Mouse (Mus musculus) brain, embryonic 18.5 days (tissue): Measurements from ENCODE around the gene Myo9b.

Experiments
- DNase-seq: peaks from one replicate; pipeline ENCODE4 v3.0.0-alpha.2; 2012; ENCODE audit warnings: low read depth, low spot score

The Myo9b gene

GRCm38 (mm10) chr8:71367529-71368176 is 95.1 kb downstream of the Myo9b start:
- no peak for DNase-seq

GRCm38 (mm10) chr8:71368366-71368765 is 95.9 kb downstream of the Myo9b start:
- no peak for DNase-seq

GRCm38 (mm10) chr8:71369040-71369718 is 96.7 kb downstream of the Myo9b start:
- DNase-seq = no peak

GRCm38 (mm10) chr8:71370711-71371235 is 98.3 kb downstream of the Myo9b start:
- no peak for DNase-seq

- peak; percentile 90 for DNase-seq
Measured at GRCm38 (mm10) chr8:71371236-71371848, 98.8 kb downstream of the Myo9b start, which contains the start of gene Ocel1. TSS of gene Ocel1 (plus strand) at chr8:71371298.

- DNase-seq = no peak
Measured at GRCm38 (mm10) chr8:71372427-71372826, 99.9 kb downstream of the Myo9b start.

- DNase-seq = no peak
Measured at GRCm38 (mm10) chr8:71373000-71373399, 100.5 kb downstream of the Myo9b start.

GRCm38 (mm10) chr8:71374616-71375206 is 102.2 kb downstream of the Myo9b start:
- no peak for DNase-seq

GRCm38 (mm10) chr8:71375581-71376422 is 103.3 kb downstream of the Myo9b start:
- DNase-seq = no peak

GRCm38 (mm10) chr8:71376423-71377030 is 104.0 kb downstream of the Myo9b start:
- DNase-seq = no peak

- DNase-seq = no peak
Measured at GRCm38 (mm10) chr8:71379008-71379407, 106.5 kb downstream of the Myo9b start.

GRCm38 (mm10) chr8:71379512-71380075 is 107.1 kb downstream of the Myo9b start:
- no peak for DNase-seq

- DNase-seq = no peak
Measured at GRCm38 (mm10) chr8:71380178-71381171, 108.0 kb downstream of the Myo9b start.

GRCm38 (mm10) chr8:71381421-71381970 is 109.0 kb downstream of the Myo9b start, which contains the start of gene Nr2f6:
TSS of gene Nr2f6 (minus strand) at chr8:71381960.
- no peak for DNase-seq

GRCm38 (mm10) chr8:71381971-71382961 is 109.8 kb downstream of the Myo9b start:
- DNase-seq = no peak

GRCm38 (mm10) chr8:71383396-71383795 is 110.9 kb downstream of the Myo9b start:
- DNase-seq = no peak

GRCm38 (mm10) chr8:71383860-71384259 is 111.3 kb downstream of the Myo9b start:
- no peak for DNase-seq
